In genomic region chr5:67025095-67025494, GRCm38 (mm10) we compare ENCODE assay signal across 10 mouse cellular contexts.
A peak's percentile ranks its signal among the peaks of the same experiment; 100 is the strongest.
DNase-seq lines count a peak whose midpoint lies in the region; ATAC-seq and TF ChIP-seq lines count a peak whose summit lies in the region.
"Had no signal": no experiment of that assay in that cellular context is flagged by ENCODE, and none has a peak within 500 bp of the region (broad histone marks: within the 10 kb centered on the region; RNA-seq: fewer than 3 reads in every experiment).

No protein-coding gene starts in this region.

- H3K4me2 ChIP-seq in lung, embryonic 14.5 days: no peak overlapping the region
- H3K4me2 ChIP-seq: lung, embryonic 15.5 days had no signal

- H3K9me3 ChIP-seq in lung, embryonic 14.5 days (ENCODE audit: low read depth, low read length): no peaks in the 10 kb centered on the region
- H3K9me3 ChIP-seq: lung, embryonic 15.5 days had no signal

- no peak overlapping the region for H3K4me3 ChIP-seq in lung, embryonic 14.5 days (ENCODE audit: low read depth, low read length)
- H3K4me3 ChIP-seq: lung, embryonic 15.5 days had no signal

- TF ChIP-seq CTCF in lung, embryonic 14.5 days (IDR thresholded peaks at IDR 0.05; ENCODE audit: low read depth): no peak

- H3K27me3 ChIP-seq in lung, embryonic 14.5 days (ENCODE audit: insufficient read depth, low read length): no peaks in the 10 kb centered on the region
- H3K27me3 ChIP-seq: lung, embryonic 15.5 days had no signal

- H3K36me3 ChIP-seq in lung, embryonic 14.5 days (ENCODE audit: insufficient read depth): peaks cover 21% of the 10 kb centered on the region; the same call in 1 of the 2 replicates

- WGBS in lung, embryonic 14.5 days: 48% methylated on average over 8 of the region's 8 CpGs

- no peak for ATAC-seq in lung, embryonic 14.5 days (ENCODE audit: insufficient read depth)
- ATAC-seq: CD4-positive, CD25-positive, alpha-beta regulatory T cell, adult 4 months; forebrain, embryonic 14.5 days had no signal

- no peak overlapping the region for H3K27ac ChIP-seq in lung, embryonic 14.5 days (ENCODE audit: low read depth)
- H3K27ac ChIP-seq: lung, embryonic 15.5 days had no signal

- DNase-seq in heart, postnatal 4 days: peak; percentile 37
- DNase-seq in heart, postnatal 14 days: no peak
- DNase-seq in cerebellum, adult 11-12 months: peak; percentile 89
- peak; percentile 81 to 88 for DNase-seq in cerebellum, postnatal 25 days
- peak; percentile 27 for DNase-seq in lung, embryonic 14.5 days
- no peak for DNase-seq in spleen, adult 12 weeks (ENCODE audit: low spot score)
- DNase-seq in ovary, adult 18-20 months (ENCODE audit: low spot score): no peak

- no peaks in the 10 kb centered on the region; the same call in 1 of the 2 replicates for H3K4me1 ChIP-seq in lung, embryonic 14.5 days (ENCODE audit: insufficient read depth)
- H3K4me1 ChIP-seq: lung, embryonic 15.5 days had no signal

- H3K9ac ChIP-seq in lung, embryonic 14.5 days: no peak overlapping the region
- H3K9ac ChIP-seq: lung, embryonic 15.5 days had no signal

- intact Hi-C loops in heart, postnatal 14 days (cut with DNase I): no loop called here

Comparison
In these comparisons a context has a peak if more than half of its experiments do, and no peak if none do; other contexts are left out.
1. DNase-seq: peak in heart, postnatal 4 days (single experiment), cerebellum, adult 11-12 months (single experiment), cerebellum, postnatal 25 days (2 of 2) and lung, embryonic 14.5 days (single experiment); none in heart, postnatal 14 days (0 of 2), spleen, adult 12 weeks (single experiment) and ovary, adult 18-20 months (single experiment).